Mouse (Mus musculus): ENCODE measurements around the gene P2ry10.

DNA sequence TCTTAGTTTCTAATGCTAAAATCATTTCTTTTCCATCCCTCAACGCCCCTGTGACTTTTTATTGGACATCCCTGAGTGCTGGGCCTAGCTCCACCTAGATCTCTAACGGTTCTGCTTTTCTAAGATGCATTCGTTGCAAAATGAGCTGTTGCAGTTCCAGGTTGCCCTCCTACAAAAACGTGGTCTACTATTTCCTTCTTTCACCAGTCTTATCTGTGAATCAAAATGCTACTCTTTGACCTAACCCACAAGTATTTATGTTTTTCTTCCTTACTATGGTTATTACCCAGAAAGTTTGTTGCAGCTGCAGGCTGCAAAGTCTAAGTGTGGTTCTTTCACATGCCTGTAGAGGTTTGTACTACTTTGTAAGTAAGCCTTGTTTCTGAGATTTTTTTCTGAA lies at the start of gene P2ry10:
- TF ChIP-seq POLR2A (IDR thresholded peaks at IDR 0.05; ENCODE audit: low read depth, low read length) (no peak), CTCF (IDR thresholded peaks at IDR 0.05; ENCODE audit: extremely low read depth, insufficient read length, insufficient replicate concordance, low read depth, low read length) (no peak)

Data from small intestine, adult 2 months (tissue).